Mouse (Mus musculus) 3T3-L1 (cell line): ENCODE measurements around the gene Epm2aip1.

ENCODE experiments used
- DNase-seq: peaks from one replicate; pipeline ENCODE4 v3.0.0-alpha.2; 2015; ENCODE audit warnings: low read depth, low spot score

Gene Epm2aip1

GRCm38 (mm10) chr9:111286468-111286867 lies 14.7 kb downstream of the Epm2aip1 start:
- no peak for DNase-seq

GRCm38 (mm10) chr9:111287956-111288355 lies 16.2 kb downstream of the Epm2aip1 start:
- no peak for DNase-seq

- peak; percentile 61 for DNase-seq
Observed at GRCm38 (mm10) chr9:111289294-111289831, 17.6 kb downstream of the Epm2aip1 start.

GRCm38 (mm10) chr9:111289832-111290339 lies 18.2 kb downstream of the Epm2aip1 start:
- DNase-seq = peak; percentile 84

- DNase-seq = no peak
Observed at GRCm38 (mm10) chr9:111290539-111291100, 18.9 kb downstream of the Epm2aip1 start.

GRCm38 (mm10) chr9:111293234-111293633 lies 21.5 kb downstream of the Epm2aip1 start:
- DNase-seq = peak; percentile 24

GRCm38 (mm10) chr9:111294911-111295310 lies 23.2 kb downstream of the Epm2aip1 start:
- DNase-seq = no peak

- no peak for DNase-seq
Observed at GRCm38 (mm10) chr9:111295323-111295722, 23.6 kb downstream of the Epm2aip1 start.

GRCm38 (mm10) chr9:111296433-111296832 lies 24.7 kb downstream of the Epm2aip1 start:
- DNase-seq = no peak

GRCm38 (mm10) chr9:111298606-111299005 lies 26.9 kb downstream of the Epm2aip1 start:
- DNase-seq = no peak

- DNase-seq = no peak
Observed at GRCm38 (mm10) chr9:111302196-111302831, 30.6 kb downstream of the Epm2aip1 start.

GRCm38 (mm10) chr9:111304036-111304435 lies 32.3 kb downstream of the Epm2aip1 start:
- no peak for DNase-seq

- DNase-seq = peak; percentile 33
Observed at GRCm38 (mm10) chr9:111306142-111306541, 34.4 kb downstream of the Epm2aip1 start.

- no peak for DNase-seq
Observed at GRCm38 (mm10) chr9:111311031-111311842, 39.5 kb downstream of the Epm2aip1 start, which contains the start of gene Trank1. Gene Trank1, plus strand, starts transcription at chr9:111311739.

- DNase-seq = no peak
Observed at GRCm38 (mm10) chr9:111311843-111312441, 40.2 kb downstream of the Epm2aip1 start.

- DNase-seq = no peak
Observed at GRCm38 (mm10) chr9:111312442-111313141, 40.9 kb downstream of the Epm2aip1 start.

- no peak for DNase-seq
Observed at GRCm38 (mm10) chr9:111313299-111313698, 41.6 kb downstream of the Epm2aip1 start.

GRCm38 (mm10) chr9:111313793-111314192 lies 42.1 kb downstream of the Epm2aip1 start:
- DNase-seq = no peak

- DNase-seq = peak; percentile 49
Observed at GRCm38 (mm10) chr9:111314219-111314618, 42.5 kb downstream of the Epm2aip1 start.

- DNase-seq = no peak
Observed at GRCm38 (mm10) chr9:111320912-111321311, 49.2 kb downstream of the Epm2aip1 start.

GRCm38 (mm10) chr9:111324881-111325280 lies 53.2 kb downstream of the Epm2aip1 start:
- DNase-seq = peak; percentile 38
